Mouse (Mus musculus): ENCODE results near the gene Postn.

DNA sequence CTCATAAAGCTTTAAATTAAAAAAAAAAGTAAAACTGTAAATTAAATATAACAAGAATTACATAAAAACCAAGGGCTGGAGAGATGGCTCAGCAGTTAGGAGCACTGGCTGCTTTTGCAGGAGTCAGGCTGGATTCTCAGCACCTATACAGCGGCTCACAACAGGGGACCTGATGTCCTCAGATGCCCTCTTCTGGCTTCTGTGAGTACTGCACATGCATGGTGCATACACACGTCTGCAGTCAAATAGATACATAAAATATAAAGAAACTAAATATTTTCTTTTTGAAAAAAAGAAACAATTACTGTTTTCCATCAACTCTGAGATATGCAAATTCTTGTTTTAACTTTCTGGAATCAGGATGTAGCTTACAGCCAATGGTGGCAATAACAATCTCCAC is 60.8 kb downstream of the Postn start:
- TF ChIP-seq POLR2A (IDR thresholded peaks at IDR 0.05; ENCODE audit: control insufficient read depth, extremely low read depth, insufficient read depth, low read length, poor library complexity) = no peak
- TF ChIP-seq CTCF (IDR thresholded peaks at IDR 0.05; ENCODE audit: borderline replicate concordance, control insufficient read depth, extremely low read depth, insufficient read depth, low read length, poor library complexity) = no peak

Measured in thymus, adult 2 months (tissue).